Mouse (Mus musculus) adrenal gland, adult 8-10 months (tissue): ENCODE results near the gene Vstm2b. TPM values are rescaled to one million over a fixed set of nuclear protein-coding genes. Genes with fewer than 3 reads are reported as not detected.

Experiments used
- DNase-seq: peaks from one replicate; pipeline ENCODE4 v3.0.0; 2022
- total RNA-seq, 4 experiments: library from RNA; stranded (reverse); gene quantifications; 2 replicates each; pipeline ENCODE4 v1.2.4; 2022

Gene Vstm2b
- total RNA-seq: 1 to 10 TPM in 3 of 4 experiments, under 1 TPM in 1; 0.58 to 1.8 (median 1.5) TPM

DNA sequence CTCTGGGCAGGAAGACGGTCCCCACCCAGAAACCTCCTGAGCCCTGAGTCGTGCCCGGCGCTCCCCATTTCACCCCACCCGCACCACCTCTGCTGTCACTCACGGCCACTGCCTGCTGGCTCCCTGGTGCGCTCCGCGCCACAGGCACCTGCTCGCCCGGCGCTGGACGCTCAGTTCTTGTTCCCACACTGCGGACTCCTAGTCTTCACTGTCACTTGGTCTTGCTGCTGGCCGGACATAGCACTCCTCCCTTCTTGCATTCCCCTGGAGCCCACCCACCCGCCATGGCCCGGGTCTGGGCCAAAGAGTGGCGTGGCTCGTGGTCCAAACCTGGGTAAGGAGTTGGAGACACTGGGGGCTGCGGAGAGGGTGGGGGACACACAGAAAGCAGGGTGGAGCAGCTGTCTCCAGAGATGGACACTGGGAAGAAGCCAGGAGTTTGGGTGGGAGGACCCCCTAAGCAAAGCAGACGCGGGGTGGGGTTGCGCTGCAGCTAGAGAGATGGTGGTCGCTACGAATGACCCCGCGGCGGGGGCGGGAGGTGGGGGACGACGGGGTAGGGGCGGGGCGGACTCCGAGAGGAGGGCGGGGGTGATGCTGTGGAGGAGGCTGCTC is at the start of gene Vstm2b:
Vstm2b (plus strand) TSS at position 233 of the 615 bp plus-strand sequence.
- DNase-seq: no peak

GRCm38 (mm10) chr7:40856088-40856625 is 42.0 kb upstream of the Vstm2b start:
- no peak for DNase-seq

GRCm38 (mm10) chr7:40873380-40873990 is 24.6 kb upstream of the Vstm2b start:
- no peak for DNase-seq

DNA sequence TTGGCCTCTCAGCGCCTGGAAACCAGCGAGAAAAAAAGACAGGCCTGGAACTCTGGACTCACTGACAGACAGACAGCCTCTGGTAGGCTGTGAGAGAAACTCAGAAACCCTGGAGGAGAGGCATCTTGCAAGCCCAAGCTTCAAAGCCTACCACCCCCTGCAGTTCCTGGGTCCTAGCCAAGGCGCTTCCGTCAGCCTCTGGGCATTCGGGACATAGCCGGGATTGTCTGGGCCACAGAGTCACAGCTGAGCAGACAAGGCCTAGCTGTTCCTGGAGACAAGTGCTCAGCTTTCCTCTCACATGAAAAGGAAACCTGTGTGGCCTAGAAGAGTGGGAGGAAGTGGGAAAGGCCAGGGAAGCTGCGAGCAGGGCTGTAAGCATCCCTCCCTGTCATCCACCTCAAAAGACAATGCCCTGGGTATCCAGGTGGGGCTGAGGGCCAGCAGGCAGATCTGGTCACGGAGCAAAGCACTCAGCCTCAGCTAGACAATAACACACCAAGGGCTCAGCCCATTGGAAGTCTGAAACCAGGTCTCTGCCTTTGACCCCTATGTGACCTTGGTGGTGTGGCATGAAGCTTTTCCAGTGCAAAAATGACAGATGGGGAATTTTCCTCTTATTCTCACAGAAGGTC is 13.2 kb upstream of the Vstm2b start:
- DNase-seq: no peak

- DNase-seq: no peak
Observed at GRCm38 (mm10) chr7:40888358-40888757, 9.8 kb upstream of the Vstm2b start.

GRCm38 (mm10) chr7:40896964-40897363 is 1.2 kb upstream of the Vstm2b start:
- no peak for DNase-seq

DNA sequence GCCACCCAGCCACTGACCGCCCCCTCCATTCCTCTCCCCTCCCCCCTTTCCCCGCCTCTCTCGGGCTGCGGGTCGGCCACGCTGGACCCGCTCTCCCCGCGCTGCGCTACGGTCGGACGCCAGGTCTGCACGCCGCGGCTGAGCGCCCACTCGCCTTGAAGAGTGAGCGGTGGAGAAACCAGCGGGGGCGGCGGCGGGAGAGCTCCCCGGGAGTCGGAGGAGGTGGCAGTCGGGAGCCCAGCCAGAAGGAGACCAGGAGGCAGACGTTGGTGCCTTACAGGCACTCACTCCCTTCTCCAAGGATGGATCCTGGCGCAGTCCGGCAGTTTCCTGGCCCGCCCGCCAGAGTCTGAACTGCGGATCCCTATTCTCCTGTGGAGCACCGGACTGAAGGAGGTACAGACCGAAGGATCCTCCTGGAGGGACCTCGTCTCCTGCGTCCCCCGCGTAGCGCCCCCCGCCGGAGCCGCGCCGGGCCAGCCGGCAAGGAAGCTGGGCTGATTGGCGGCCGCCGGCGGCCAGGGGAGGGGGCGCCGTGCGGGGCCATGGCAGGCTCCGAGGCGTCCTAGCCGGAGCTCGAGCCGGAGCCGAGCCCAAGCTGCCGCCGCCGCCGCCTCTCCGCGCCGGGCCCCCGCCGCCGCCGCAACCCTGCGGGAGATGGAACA is 715 bp downstream of the Vstm2b start:
- DNase-seq: no peak

DNA sequence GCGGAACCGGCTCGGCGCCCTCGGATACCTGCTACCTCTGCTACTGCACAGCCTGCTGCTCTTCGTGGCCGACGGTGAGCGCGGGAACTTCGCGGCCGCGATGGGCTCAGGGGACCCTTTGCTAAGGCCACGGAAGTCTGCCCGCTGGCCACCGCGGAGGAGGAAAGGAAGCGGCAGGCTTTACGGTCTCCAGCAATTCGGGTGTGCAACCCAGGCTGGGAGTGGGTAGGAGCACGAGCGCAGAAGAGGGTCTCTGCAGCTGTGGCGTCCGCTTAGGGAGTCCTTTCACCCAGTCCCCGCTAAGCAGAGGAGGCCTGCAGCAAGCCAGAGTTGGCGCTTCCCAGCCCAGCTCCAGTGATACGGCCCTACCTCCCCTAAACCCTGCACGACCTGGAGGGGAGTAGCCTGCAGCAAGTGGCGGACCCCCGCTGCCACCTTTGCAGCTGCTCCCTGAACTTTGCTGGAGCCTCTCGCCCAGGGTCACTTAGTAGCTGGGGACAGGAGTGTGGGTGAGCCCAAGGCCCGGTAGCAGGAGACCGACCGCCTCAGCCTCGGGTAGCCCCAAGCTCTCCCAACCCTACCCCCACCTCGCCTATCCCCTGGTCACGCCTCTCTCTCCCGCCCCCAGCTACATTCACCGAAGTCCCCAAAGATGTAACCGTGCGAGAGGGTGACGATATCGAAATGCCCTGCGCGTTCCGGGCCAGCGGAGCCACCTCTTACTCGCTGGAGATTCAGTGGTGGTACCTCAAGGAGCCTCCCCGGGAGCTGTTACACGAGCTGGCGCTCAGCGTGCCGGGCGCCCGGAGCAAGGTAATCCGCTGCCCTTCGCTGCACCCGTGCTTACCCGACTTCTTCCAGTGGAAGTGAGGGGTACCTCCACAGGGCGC is 1.5 kb downstream of the Vstm2b start:
- DNase-seq: no peak

- peak; percentile 23 for DNase-seq
Observed at GRCm38 (mm10) chr7:40901201-40901600, 3.1 kb downstream of the Vstm2b start.

DNA sequence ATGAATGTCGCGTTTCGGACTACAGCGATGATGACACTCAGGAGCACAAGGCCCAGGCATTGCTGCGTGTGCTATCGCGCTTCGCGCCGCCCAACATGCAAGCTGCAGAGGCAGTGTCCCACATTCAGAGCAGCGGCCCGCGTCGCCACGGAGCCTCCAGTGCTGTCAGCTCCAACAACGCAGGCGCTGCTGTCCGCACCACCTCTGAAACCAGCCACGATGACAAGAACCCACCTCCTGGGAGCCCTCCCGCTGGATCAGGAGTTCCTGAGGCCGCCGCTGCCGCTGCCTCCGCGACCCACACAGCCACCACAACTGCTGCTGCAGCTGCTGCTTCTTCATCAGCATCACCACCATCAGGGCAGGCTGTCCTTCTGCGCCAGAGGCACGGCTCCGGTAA is 4.4 kb downstream of the Vstm2b start:
- DNase-seq: no peak

- DNase-seq: peak; percentile 19
Observed at GRCm38 (mm10) chr7:40906484-40906883, 8.4 kb downstream of the Vstm2b start.

GRCm38 (mm10) chr7:40916761-40917160 is 18.6 kb downstream of the Vstm2b start:
- no peak for DNase-seq

DNA sequence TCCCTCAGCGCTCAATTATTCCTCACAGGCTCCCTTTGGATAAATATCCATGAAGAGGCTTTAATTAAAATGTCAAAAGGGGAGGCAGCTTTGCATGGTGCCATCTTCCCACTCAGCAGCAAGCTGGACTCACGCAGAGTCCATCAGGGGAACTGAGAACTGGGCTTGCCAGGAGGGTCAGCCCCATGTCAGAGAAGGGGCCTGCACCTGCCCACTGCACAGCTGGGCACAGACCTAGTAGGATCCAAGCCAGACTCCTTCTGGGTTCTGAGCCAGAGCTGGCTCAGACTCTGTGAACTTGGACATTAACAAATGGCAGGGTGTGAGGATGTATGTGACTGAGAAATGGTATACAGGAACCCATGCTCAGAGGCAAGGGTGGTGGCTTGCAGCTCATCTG is 22.0 kb downstream of the Vstm2b start:
- DNase-seq: no peak

GRCm38 (mm10) chr7:40921281-40921680 is 23.2 kb downstream of the Vstm2b start:
- DNase-seq: no peak

DNA sequence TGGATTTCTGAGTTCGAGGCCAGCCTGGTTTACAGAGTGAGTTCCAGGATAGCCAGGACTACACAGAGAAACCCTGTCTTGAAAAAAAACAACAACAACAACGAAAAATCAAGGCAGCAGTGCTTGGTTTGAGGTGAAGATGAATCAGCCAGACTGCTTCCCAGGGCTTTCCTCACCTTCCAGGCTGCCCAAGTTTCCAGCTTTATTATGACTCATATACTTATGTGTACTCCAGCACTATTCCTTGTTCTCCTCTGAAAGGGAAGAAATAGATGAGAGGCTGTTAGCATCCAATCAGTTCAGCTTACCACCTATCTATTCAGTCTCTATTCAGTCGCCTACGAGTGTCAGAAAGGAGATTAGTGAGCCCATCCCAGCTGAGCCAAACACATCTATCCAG is 24.7 kb downstream of the Vstm2b start:
- no peak for DNase-seq

DNA sequence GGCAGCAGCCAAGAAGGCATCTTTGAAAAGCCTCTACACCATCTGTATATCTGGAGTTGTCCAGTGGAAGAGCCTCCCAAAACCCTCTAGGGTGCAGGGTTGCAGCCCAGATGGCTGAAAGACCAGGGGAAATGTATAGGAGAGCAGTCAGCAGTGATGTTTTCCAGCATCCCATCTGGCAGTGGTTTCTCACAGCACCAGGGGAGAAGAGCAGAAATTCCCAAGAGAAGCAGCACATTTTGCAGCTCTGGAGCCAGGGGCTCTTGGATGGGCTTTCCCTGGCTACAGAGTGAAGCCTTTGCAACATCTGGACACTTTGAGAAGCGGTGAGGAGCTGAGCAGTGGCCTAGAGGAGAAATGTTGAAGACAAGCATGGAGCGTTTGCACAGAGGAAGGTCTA is 30.3 kb downstream of the Vstm2b start:
- DNase-seq: no peak

DNA sequence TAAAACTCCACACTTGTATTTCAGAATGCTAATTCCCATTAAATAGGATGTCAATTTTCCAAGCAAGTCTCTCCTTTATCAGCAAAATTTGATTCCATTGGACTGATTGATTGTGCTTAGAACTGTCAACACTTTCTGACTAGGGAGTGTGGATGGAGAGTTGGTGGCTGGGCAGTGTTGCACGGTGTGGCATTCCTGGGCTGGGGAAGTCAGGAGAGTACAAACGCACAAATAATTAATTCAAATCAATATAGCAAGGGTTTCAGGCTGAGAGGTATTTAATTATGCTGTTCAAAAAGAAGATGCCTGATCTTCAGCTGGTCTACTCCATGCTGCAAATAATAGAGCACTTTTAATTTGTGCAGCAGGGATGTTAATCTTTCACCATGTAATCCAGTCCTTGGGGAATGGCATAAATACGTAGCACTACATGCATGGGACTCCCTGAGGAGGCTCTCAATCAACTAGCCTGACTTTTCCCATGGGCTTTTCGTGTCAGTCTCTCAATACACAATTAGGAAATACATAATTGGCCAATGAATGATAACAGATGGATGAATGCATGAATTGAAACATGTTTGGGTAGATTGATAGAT is 38.6 kb downstream of the Vstm2b start:
- DNase-seq: no peak

DNA sequence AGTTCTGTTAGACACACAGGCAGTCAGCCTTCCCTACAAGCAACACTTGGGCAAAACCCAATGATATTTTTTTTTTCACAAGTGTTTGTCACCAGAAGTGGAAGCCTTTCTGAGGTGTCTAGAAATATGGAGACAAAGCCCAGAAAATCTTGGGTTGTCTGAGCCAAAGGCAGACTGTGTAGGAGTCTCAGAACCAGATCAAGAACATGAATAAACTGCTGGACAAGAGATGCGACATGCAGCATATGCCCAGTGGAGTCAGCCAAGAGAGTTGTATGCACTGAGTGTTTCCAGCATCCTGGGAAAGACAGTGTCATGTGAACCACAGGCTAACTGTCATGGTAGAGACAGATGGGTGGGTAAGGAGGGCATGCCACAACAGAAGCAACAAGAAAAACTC is 41.2 kb downstream of the Vstm2b start:
- no peak for DNase-seq

GRCm38 (mm10) chr7:40942233-40942935 is 44.3 kb downstream of the Vstm2b start:
- no peak for DNase-seq
